Mouse (Mus musculus): ENCODE results near the gene Apeh. TPM values are rescaled to one million over a fixed set of nuclear protein-coding genes. Genes with fewer than 3 reads are reported as not detected.
"Not testable (repeated sequence)": the region's sequence is repeated elsewhere in the genome, so short reads cannot be mapped to it uniquely, and the experiment has no call there.

The Apeh gene
- polyA plus RNA-seq (2016; fragmentation: Nextera tagmentation; extraction: Ambion mirVana), result 56.9 and 57.9 TPM in 2 replicates

- peak; percentile 87 for ATAC-seq (ENCODE audit: insufficient number of reproducible peaks, insufficient read depth, low FRiP score, low TSS enrichment, low read depth)
- H3K4me3 ChIP-seq (replicated peaks), result peak within 1 kb of the TSS; percentile 77
- no peaks in the 10 kb centered on the region for H3K9me3 ChIP-seq
- H3K4me1 ChIP-seq (replicated peaks), result peaks cover 16% of the 10 kb centered on the region
- WGBS, result under 1% methylated on average over 52 of the region's 52 CpGs
- peak within 1 kb of the TSS; percentile 84 for H3K27ac ChIP-seq
- H3K27me3 ChIP-seq, result no peaks in the 10 kb centered on the region
- peak within 1 kb of the TSS; percentile 75 for H3K9ac ChIP-seq (replicated peaks)
- peak within 1 kb of the TSS; percentile 83 for H3K4me2 ChIP-seq
- peaks cover 36% of the 10 kb centered on the region for H3K36me3 ChIP-seq
Observed at GRCm38 (mm10) chr9:108094184-108094941, at the start of gene Apeh. Gene Apeh (minus strand): TSS chr9:108094606.

DNA sequence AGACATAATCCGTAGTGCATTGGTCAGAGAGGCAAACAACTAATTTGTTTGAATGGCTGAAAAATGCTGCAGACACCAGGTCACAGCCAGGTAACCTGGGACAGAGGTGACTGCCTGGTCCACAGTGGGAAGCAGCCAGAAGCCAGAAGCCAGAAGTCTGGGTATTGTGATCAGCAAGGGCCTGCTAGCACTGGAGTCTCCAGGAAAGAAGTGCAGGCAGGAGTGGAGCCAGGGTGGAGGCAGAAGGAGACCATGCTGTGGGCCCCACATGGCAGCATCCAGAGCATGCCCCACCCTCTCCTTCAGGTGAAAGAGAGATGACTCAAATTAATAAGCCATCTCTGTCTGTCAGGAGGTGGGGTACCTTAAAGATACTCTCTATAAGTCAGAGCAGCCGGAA lies 49.1 kb upstream of the Apeh start:
- H3K36me3 ChIP-seq, result no peaks in the 10 kb centered on the region
- ATAC-seq (ENCODE audit: insufficient number of reproducible peaks, insufficient read depth, low FRiP score, low TSS enrichment, low read depth), result no peak
- 82% methylated on average over 2 of the region's 2 CpGs for WGBS

GRCm38 (mm10) chr9:108141387-108141786 lies 47.0 kb upstream of the Apeh start:
- Histone ChIP-seq H3K27me3 (0 out of 2 replicates have a peak, but pooled peaks cover 3% of the 10 kb centered on the region), H3K4me1 (replicated peaks) (peaks cover 12% of the 10 kb centered on the region), H3K9me3 (0 out of 2 replicates have a peak, but pooled peaks cover 4% of the 10 kb centered on the region), H3K36me3 (no peaks in the 10 kb centered on the region), H3K4me2 (no peak overlapping the region), H3K4me3 (replicated peaks) (no peak overlapping the region), H3K27ac (no peak overlapping the region), H3K9ac (replicated peaks) (no peak overlapping the region)
- 92% methylated on average over 10 of the region's 10 CpGs for WGBS
- ATAC-seq (ENCODE audit: insufficient number of reproducible peaks, insufficient read depth, low FRiP score, low TSS enrichment, low read depth), result no peak

More for the DNA sequence above, 49.1 kb upstream of the Apeh start:
- H3K27ac ChIP-seq, result no peak overlapping the region
- H3K27me3 ChIP-seq, result no peaks in the 10 kb centered on the region
- H3K9ac ChIP-seq (replicated peaks), result no peak overlapping the region
- no peak overlapping the region for H3K4me3 ChIP-seq (replicated peaks)
- no peaks in the 10 kb centered on the region for H3K4me1 ChIP-seq (replicated peaks)
- no peak overlapping the region for H3K4me2 ChIP-seq
- 0 out of 2 replicates have a peak, but pooled peaks cover 4% of the 10 kb centered on the region for H3K9me3 ChIP-seq

GRCm38 (mm10) chr9:108139963-108140695 lies 45.7 kb upstream of the Apeh start:
- WGBS, result 77% methylated on average over 7 of the region's 7 CpGs

DNA sequence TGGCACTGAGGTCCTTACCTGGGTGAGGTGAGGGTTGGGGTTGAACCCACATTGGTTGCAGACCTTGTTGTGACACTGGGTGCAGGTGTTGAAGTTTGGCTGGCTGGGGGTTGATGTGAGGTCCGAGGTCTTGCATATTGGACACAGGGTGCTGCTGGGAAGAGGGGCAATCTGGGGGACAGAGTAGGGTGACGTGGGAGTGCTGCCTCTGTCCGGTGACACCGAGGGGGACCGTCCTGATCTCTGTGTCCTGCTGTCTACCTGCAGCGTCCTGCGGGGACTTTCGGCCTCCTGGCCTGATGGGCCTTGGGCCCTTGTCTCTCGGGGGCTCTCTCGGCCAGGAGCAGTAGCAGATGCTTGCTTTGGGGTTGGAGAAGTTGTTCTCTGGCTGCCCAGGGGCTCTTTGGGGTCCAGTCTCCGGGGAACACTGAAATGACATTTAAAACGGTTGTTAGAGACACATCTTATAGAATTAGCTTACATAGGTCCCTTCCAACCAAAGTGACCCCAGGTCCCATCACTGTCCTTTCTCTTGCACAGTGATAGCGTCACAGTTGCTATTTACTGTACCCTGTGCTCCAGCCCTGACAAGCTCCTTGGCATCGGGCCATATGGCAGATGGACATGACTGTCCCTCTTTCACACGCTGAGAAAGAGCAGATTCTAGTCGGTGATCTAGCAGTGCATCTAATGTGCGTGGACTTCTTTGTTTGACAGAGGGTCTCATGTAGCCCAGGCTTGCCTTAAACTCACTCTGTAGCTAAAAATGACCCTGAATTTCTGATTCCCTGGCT lies 45.0 kb upstream of the Apeh start:
- ATAC-seq (ENCODE audit: insufficient number of reproducible peaks, insufficient read depth, low FRiP score, low TSS enrichment, low read depth), result no peak
- H3K9ac ChIP-seq (replicated peaks), result no peak overlapping the region
- H3K4me3 ChIP-seq (replicated peaks), result no peak overlapping the region
- no peak overlapping the region for H3K4me2 ChIP-seq
- no peak overlapping the region for H3K27ac ChIP-seq
- H3K4me1 ChIP-seq (replicated peaks), result peaks cover 12% of the 10 kb centered on the region
- WGBS, result 88% methylated on average over 14 of the region's 17 CpGs
- H3K36me3 ChIP-seq, result no peaks in the 10 kb centered on the region
- 0 out of 2 replicates have a peak, but pooled peaks cover 4% of the 10 kb centered on the region for H3K9me3 ChIP-seq
- 0 out of 2 replicates have a peak, but pooled peaks cover 3% of the 10 kb centered on the region for H3K27me3 ChIP-seq

More at GRCm38 (mm10) chr9:108139963-108140695, 45.7 kb upstream of the Apeh start:
- ATAC-seq (ENCODE audit: insufficient number of reproducible peaks, insufficient read depth, low FRiP score, low TSS enrichment, low read depth), result no peak
- Histone ChIP-seq H3K4me2 (no peak overlapping the region), H3K36me3 (no peaks in the 10 kb centered on the region), H3K9me3 (0 out of 2 replicates have a peak, but pooled peaks cover 4% of the 10 kb centered on the region), H3K9ac (replicated peaks) (no peak overlapping the region), H3K27ac (no peak overlapping the region), H3K27me3 (0 out of 2 replicates have a peak, but pooled peaks cover 3% of the 10 kb centered on the region), H3K4me1 (replicated peaks) (peaks cover 12% of the 10 kb centered on the region), H3K4me3 (replicated peaks) (no peak overlapping the region)

DNA sequence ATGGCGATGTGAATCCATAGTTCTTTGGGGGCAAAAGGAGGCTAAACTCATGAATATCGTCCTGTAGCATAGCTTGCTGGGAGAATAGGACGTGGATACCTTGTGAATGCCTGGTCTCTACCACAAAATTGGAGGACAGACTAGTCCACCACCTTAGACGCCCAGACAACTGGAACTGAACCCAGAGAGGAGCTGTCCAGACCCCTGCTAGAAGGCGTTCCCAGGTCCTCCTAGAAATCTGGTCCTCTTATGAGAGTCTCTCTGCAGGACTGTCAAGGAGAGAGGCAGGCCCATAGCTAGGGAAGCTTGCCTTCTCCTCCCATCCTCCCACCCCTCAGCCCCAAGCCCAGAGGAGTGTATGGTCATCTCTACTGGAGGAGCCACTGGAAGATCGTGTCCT lies 43.7 kb upstream of the Apeh start:
- Histone ChIP-seq H3K4me1 (replicated peaks) (peaks cover 12% of the 10 kb centered on the region), H3K4me2 (no peak overlapping the region), H3K4me3 (replicated peaks) (no peak overlapping the region), H3K27ac (no peak overlapping the region), H3K27me3 (0 out of 2 replicates have a peak, but pooled peaks cover 3% of the 10 kb centered on the region), H3K9me3 (0 out of 2 replicates have a peak, but pooled peaks cover 3% of the 10 kb centered on the region), H3K9ac (replicated peaks) (no peak overlapping the region), H3K36me3 (no peaks in the 10 kb centered on the region)
- WGBS, result 75% methylated on average over 6 of the region's 6 CpGs
- no peak for ATAC-seq (ENCODE audit: insufficient number of reproducible peaks, insufficient read depth, low FRiP score, low TSS enrichment, low read depth)

DNA sequence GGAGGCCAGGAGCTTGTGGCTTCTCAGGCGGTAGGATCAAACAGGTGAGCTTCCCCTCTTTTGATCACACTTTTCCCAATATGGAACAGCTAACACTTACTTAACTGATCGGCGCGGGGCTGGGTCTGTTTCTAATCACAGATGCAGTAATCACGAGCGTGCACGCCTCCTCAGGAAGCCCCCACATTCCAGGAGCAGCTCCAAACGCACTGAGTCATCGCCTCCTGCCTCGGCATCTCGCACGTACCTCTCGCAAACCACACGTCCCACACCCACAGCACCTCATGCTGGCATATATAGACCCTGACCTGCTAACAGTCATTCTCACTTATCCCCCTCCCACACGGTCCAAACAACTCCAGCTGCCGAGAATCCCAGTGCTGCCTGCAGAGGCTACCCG lies 43.1 kb upstream of the Apeh start:
- WGBS, result 8% methylated on average over 17 of the region's 17 CpGs
- H3K27ac ChIP-seq, result 0 out of 2 replicates have a peak overlapping the region, but pooled peaks have one; percentile 20
- H3K9me3 ChIP-seq, result no peaks in the 10 kb centered on the region
- peaks cover 12% of the 10 kb centered on the region for H3K4me1 ChIP-seq (replicated peaks)
- H3K27me3 ChIP-seq, result 0 out of 2 replicates have a peak, but pooled peaks cover 3% of the 10 kb centered on the region
- no peak overlapping the region; the same call in 1 of the 2 replicates for H3K9ac ChIP-seq (replicated peaks)
- H3K4me2 ChIP-seq, result peak overlapping the region; percentile 44
- no peaks in the 10 kb centered on the region for H3K36me3 ChIP-seq
- ATAC-seq (ENCODE audit: insufficient number of reproducible peaks, insufficient read depth, low FRiP score, low TSS enrichment, low read depth), result no peak
- H3K4me3 ChIP-seq (replicated peaks), result no peak overlapping the region

- Histone ChIP-seq H3K9me3 (no peaks in the 10 kb centered on the region), H3K4me3 (replicated peaks) (no peak overlapping the region), H3K4me2 (peak overlapping the region; percentile 44), H3K36me3 (no peaks in the 10 kb centered on the region), H3K27ac (0 out of 2 replicates have a peak overlapping the region, but pooled peaks have one; percentile 20), H3K4me1 (replicated peaks) (peaks cover 12% of the 10 kb centered on the region), H3K9ac (replicated peaks) (no peak overlapping the region; the same call in 1 of the 2 replicates), H3K27me3 (0 out of 2 replicates have a peak, but pooled peaks cover 3% of the 10 kb centered on the region)
- 63% methylated on average over 6 of the region's 6 CpGs for WGBS
- ATAC-seq (ENCODE audit: insufficient number of reproducible peaks, insufficient read depth, low FRiP score, low TSS enrichment, low read depth), result no peak
Observed at GRCm38 (mm10) chr9:108136930-108137462, 42.6 kb upstream of the Apeh start.

DNA sequence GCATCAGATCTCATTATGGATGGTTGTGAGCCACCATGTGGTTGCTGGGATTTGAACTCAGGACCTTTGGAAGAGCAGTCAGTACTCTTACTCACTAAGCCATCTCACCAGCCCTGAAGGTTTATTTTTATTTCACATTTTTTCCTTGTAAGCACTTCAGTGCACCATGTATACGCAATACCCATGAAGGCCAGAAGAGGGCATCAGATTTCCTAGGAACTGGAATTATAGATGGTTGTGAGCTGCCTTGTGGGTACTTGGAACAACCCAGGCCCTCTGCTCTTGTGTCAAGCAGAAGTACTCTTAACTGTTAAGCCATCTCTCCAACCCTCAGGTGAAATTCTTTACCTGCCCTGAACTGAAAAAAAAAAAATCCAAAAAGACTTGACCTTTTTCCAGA lies 41.8 kb upstream of the Apeh start:
- 0 out of 2 replicates have a peak, but pooled peaks cover 3% of the 10 kb centered on the region for H3K27me3 ChIP-seq
- no peak overlapping the region for H3K27ac ChIP-seq
- no peaks in the 10 kb centered on the region for H3K36me3 ChIP-seq
- H3K9me3 ChIP-seq, result no peaks in the 10 kb centered on the region
- ATAC-seq (ENCODE audit: insufficient number of reproducible peaks, insufficient read depth, low FRiP score, low TSS enrichment, low read depth), result no peak
- H3K4me3 ChIP-seq (replicated peaks), result no peak overlapping the region
- no peak overlapping the region for H3K9ac ChIP-seq (replicated peaks)
- peaks cover 12% of the 10 kb centered on the region for H3K4me1 ChIP-seq (replicated peaks)
- no peak overlapping the region for H3K4me2 ChIP-seq
- 57% methylated on average over 1 of the region's 1 CpGs for WGBS

- not testable (repeated sequence) for H3K9me3 ChIP-seq; H3K4me3 ChIP-seq (replicated peaks); H3K9ac ChIP-seq (replicated peaks); ATAC-seq (ENCODE audit: insufficient number of reproducible peaks, insufficient read depth, low FRiP score, low TSS enrichment, low read depth); H3K4me2 ChIP-seq; H3K27me3 ChIP-seq; H3K27ac ChIP-seq; H3K36me3 ChIP-seq
- 94% methylated on average over 3 of the region's 3 CpGs for WGBS
- H3K4me1 ChIP-seq (replicated peaks), result peaks cover 12% of the 10 kb centered on the region
Observed at GRCm38 (mm10) chr9:108135679-108136078, 41.3 kb upstream of the Apeh start.
